Mouse (Mus musculus): ENCODE data around the gene Nhsl2. TPM values are rescaled to one million over a fixed set of nuclear protein-coding genes. Genes with fewer than 3 reads are reported as not detected.

Nhsl2 gene
- polyA plus RNA-seq, 1 experiment = not detected

DNA sequence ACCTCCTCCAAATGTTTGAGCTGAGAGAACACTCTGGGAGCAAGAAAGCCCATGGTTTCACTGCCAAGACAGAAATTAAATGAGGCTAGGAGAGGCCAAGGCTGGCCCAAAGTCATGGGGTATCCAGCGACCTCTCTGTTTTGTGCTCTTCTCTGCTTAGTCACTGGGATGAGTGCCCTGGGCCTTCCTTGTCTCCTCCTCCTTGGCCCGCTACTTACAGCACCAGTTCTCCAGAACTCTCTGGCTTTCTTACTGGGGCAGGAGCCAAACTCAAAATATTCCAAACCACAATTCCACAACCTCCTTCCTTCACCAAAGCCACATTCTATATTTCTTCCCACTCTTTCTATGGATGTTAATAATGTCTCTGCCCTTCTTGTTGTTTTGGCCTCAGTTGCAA is 147.5 kb downstream of the Nhsl2 start:
- TF ChIP-seq GATA1 (IDR thresholded peaks at IDR 0.05; ENCODE audit: low read length) = no peak

DNA sequence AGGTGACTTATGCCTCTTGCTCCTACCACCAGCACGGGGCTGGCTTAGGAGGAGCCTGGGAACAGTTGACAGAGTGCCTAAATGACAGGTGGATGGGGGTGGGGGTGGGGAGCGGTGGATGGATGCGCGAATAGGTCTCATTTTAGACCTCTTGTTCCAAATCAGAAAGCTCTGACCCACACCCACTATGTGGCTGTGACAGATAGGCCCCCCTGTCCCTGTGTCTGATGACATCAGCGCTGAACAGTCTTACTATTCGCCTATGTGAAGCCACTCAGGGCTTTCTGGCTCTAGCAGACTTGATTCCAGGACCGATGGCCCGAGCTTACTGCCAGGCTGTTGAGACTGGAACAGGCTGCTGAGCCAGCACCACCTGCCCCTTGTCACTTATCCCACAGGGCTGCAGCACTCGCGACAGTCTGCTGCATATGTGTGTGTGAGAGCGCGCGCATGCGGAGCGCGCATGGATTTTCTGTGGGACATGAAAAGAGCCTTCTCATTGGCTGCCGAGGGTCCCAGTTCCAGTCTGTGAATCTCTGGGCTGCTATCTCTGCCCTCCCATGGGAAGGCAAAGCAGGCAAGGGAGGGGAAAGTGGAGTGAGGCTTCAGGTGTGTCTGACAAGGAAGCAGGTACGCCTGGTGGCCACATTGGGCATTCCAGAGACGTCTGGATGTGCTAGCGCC is 154.6 kb downstream of the Nhsl2 start:
- no peak for TF ChIP-seq GATA1 (IDR thresholded peaks at IDR 0.05; ENCODE audit: low read length)

DNA sequence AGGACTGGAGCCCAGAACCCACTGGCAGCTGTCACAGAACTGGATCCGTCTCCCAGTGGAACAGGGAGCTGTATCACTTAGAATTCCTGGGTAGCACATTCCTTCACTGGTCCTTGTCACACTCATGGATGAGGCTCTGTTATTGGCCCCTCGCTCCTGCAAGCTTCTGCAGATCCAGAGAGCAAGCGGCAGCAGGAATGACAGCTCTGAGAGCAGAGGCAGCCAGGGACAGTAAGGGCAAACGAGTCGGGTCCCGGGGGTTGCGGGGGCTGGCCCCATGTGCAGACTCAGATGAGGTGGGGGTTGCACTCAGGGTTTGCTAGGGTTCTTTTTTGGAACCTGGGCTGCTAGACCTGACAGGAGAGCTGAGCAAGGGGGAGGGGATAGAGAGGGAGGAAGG is 155.2 kb downstream of the Nhsl2 start:
- no peak for TF ChIP-seq GATA1 (IDR thresholded peaks at IDR 0.05; ENCODE audit: low read length)

DNA sequence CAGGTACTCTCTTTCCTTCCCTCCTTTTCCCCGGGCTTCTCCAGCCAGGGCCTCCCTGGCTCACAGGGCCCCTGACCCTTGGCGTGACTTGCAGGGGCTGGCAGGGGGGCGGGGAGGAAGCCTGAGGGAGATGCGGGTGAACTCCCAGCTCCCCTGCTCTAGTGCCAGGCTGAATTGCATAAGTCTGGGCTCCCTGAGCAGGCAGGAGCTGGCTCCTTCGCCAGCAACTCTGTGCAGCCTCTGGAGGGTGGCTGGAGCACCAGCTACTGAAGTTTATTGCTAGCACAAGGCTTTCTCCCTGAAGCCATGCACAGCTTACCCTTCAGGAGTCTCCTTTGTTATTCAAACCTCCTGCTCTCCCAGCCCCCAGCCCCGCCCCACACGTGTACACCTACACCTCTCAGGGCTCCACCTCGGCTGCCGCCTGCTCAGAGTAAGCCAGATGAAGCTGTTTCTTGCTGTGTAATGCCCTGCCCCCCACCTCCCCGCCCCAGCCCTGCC is 156.0 kb downstream of the Nhsl2 start:
- TF ChIP-seq GATA1 (IDR thresholded peaks at IDR 0.05; ENCODE audit: low read length) = no peak

DNA sequence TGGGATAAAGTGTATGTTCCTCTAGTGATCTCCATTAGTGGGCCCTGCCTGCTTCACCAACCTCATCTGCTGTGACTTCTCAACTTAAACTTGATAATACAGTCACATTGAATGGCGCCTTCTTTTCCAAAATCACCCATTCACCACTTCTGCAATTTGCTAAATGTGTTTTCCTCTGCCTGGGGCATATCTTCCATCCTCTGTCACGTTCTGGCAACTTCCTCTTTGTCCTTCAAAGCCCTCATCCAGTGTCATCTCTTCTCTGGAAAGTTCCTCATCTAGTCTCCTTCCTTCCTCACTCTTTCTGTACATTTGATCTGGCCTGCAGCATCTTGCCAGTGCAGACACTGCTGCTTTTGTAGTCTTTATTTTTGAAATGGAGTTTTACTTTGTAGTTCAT is 158.8 kb downstream of the Nhsl2 start:
- no peak for TF ChIP-seq GATA1 (IDR thresholded peaks at IDR 0.05; ENCODE audit: low read length)

DNA sequence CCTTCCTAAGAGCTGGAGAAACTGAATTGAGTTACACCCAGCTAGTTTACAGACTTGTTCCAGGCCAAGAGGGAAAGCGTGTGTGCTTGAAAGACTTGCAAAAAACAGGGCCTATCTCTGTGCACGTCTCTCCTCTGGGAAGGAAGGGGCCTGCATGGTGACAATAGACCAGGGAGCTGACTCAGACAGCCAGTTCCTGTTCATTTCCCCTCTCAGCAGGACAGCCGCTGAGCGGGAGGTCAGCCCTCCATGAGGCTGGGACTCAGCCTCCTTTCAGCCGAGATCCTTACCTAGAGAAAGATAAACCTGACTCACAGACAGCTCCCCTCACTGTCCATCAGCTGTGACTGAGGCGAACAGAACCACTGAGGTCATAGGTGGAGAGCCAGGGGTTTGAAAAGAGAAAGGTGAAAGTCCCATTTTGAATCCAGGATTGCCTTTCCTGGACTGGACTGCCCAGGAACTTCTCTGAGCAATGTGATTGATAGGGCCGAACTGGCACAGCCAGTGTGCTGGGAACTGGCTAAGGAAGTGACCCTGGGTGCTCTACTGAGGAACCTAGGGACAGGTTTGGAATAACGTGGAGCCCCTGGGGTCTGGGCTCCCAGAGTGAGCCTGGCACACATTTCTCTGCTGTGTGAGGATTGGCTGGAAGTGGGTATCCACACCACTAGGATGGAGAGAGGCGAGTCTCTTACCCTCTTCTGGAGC is 168.2 kb downstream of the Nhsl2 start:
- no peak for TF ChIP-seq GATA1 (IDR thresholded peaks at IDR 0.05; ENCODE audit: low read length)

DNA sequence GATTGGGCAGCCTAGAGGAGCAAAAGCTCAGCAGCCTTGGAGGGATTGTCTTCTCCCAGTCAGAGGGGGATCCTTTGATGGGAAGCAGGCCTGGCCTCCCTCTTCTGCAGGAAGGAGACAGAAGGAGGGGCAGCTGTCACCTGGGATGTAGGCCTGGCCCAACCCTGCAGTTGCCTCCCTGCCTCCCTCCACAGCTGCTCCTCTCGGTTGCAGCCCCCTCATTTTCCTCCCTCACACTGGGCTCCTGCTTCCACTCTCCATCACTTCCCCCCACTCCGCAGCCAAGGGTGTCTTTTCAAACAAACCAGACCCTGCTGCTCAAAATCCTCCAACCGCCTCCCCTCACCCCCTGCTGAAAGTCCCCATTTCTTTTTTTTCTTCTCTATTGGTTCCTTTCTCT is 169.7 kb downstream of the Nhsl2 start:
- no peak for TF ChIP-seq GATA1 (IDR thresholded peaks at IDR 0.05; ENCODE audit: low read length)

DNA sequence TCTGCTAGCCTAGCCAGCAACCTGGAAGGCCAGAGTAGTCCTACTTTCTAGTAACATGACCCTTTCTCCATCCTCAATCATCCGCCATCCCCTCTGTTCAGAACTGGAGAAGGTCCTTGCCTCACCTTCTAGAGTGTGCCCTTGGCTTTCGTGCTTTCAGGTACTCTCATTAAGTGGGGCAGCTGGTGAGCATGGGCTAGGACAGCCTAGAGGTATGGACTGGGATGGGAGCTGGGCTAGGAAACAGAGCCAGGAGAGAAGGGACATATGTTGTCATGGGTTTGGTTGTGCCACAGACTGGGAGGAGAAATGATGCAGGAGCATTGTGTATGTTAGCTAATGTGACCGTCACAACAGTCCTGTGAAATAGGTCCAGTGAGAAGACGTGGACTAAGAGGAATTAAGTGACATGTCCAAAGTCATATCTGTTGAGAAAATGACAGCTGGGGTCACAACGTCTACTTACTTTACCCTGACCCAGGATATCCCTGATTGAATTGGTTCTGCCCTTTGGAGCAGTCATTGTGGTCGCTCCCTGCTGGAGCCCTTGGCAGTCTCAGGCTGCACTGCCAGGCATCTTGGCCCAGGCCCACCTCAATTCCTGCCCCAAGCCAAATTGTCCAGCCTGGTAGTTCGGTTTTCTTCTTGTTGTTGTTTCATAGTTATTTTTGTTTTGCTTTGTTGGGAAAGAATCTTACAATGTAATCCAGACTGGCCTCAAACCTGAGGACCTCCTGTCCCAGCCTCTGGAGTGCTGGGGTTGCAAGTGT is 170.5 kb downstream of the Nhsl2 start:
- no peak for TF ChIP-seq GATA1 (IDR thresholded peaks at IDR 0.05; ENCODE audit: low read length)

DNA sequence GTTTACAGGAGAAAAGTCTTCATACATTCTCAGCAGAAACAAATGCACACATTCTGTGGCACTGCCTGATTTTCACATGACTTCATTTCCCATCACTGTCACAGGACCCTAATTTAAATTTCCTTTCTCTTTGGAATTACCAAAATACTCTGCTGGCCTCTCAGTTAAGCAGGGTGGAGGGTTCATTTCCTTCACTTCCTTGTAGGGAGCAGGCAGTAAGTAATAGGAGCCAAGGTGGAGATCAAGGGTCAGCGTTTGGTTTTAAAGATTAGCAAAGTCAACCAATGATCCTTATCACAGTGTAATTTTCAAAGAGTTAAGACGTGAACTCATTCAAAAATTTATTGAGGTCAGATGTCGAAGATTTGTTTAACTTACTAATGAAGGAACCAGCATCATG is 175.8 kb downstream of the Nhsl2 start:
- TF ChIP-seq GATA1 (IDR thresholded peaks at IDR 0.05; ENCODE audit: low read length) = no peak

DNA sequence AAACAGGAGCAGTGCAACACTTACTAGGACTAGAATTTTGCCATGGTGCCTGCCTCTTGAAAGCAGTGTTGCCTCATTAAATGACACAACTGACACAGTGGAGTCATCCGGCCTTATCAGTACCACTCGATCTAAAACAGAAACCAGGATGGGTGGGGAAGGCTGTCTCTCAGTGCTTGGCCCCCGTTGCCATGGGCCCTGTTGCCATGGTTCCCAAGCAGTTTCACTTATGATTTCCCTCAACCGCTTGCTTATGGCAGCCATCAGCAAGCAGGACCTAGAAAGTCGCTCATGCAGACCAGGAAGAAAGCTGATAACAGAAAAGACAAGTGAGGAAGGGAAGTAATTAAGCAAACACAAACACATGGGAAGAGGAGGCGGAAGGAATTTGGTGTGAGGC is 182.7 kb downstream of the Nhsl2 start:
- TF ChIP-seq GATA1 (IDR thresholded peaks at IDR 0.05; ENCODE audit: low read length) = no peak

DNA sequence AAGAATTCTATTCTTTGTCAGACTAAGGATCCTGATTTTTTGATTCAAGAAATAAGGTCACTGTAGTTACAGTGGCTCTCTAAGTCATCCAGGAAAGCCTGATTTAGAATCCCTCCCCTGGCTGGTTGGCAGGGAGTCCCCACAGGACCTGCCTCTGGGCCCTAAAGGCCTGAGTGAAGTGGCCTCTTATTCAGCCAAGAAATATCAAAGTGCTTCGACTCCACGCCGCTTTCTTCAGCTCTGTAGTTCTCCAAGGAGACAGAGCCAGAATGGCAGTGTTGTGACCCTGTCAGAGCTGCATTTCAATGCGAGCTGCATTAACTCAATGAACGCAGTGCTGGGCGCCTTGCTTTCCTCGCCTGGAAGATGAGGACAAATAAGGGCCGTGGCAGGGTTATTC is 183.2 kb downstream of the Nhsl2 start:
- TF ChIP-seq GATA1 (IDR thresholded peaks at IDR 0.05; ENCODE audit: low read length) = no peak

DNA sequence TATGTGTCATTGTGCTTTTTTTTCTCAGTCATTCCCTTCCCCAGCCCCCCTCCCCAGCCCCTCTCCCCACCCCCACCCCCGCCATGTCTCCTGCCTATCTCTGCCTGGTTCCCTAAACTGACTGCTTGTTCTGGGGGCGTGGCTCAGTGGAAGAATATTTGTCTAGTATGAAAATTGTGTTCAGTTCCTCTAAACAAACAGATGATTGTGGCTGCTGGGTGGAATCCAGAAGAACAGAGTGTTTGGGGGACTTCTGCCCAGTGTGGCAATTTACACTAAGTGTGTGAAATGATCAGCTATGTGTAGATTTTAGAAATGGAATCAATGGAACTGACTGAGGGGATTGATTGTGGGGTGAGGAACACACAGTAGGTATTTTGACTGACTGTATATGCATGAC is 184.4 kb downstream of the Nhsl2 start:
- no peak for TF ChIP-seq GATA1 (IDR thresholded peaks at IDR 0.05; ENCODE audit: low read length)

DNA sequence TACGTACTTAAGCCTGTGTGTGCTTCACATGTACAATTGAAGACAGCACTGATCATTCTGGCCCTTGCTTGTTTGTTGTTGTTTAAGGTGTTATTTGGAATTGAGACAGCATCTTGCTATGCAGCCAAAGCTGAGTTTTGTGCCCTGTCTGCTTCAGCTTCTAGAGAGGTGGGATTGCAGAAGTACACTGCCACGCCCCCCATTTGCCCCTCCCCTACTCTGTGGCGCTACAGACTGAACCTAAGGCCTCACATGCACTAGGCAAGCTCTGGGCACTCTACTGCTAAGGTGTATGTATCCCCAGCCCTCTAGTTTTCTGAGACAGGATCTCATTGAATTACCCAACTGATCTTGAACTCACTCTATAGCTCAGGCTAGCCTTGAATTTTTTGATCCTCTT is 186.5 kb downstream of the Nhsl2 start:
- no peak for TF ChIP-seq GATA1 (IDR thresholded peaks at IDR 0.05; ENCODE audit: low read length)

DNA sequence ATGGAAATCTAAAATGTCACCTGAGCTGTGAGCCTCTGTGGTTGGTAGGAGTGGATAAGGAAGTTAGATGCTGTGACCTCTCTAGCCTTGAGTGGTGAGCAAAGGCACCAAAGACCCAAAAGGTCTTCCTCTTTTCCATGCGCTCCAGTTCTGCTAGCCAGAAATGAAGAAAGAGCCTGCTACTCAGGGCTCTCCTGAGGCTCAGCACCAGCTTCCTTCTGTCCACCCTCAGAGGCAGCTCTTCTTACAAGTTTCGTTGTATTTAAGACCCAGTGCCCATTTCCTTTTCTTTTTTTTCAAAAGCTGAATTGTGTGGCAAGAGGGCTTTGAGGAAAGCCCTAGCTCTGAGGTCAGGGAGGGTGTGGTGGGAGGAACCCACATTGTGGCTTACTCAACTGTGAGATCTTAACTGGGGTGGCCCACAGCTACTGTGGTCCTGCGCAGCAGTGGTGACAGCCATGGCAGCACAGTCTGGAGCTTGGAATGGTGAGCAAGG is 187.7 kb downstream of the Nhsl2 start:
- TF ChIP-seq GATA1 (IDR thresholded peaks at IDR 0.05; ENCODE audit: low read length) = no peak

DNA sequence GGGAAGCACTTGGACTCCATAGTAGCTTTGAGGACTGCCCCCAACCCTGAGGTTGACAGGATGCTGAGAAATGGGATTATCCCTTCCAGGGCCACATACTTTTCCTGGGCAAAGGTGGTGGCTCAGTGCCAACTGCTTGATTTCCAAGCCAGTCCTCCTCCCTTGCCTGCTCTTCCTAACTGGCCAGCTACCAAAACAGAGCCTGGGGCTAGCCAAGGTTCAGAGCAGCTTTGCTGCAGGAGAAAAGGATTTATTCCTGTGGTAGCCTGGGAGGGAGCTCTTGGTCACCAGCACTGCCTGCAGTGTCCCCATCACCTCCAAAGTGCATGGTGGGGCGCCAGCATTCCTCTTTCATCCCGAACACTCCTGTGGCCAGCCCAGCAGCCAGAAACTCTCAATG is 188.3 kb downstream of the Nhsl2 start:
- TF ChIP-seq GATA1 (IDR thresholded peaks at IDR 0.05; ENCODE audit: low read length) = no peak

DNA sequence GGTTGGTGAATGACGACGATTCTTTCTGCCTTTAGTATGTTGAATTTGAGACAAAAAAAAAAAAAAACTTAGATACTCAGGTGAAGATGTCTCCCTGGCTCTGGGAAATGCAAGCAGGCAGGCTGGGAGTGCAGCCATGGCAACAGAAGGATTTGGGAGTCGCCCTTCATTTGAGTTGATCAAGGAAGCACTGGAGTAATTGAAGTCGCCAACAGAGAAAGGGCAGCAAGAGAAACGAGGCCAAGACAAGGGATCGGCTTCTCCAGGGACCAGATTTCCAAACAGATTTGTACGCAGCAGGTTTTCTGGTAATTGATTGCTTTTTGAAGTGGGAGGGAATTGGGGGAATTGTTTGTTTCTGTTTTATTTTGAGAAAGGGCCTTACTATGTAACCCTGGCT is 192.4 kb downstream of the Nhsl2 start:
- no peak for TF ChIP-seq GATA1 (IDR thresholded peaks at IDR 0.05; ENCODE audit: low read length)
